Mouse (Mus musculus) hindbrain, embryonic 13.5 days (tissue): Measurements from ENCODE around the gene Chst2. TPM values are rescaled to one million over a fixed set of nuclear protein-coding genes. Genes with fewer than 3 reads are reported as not detected.

ENCODE experiments used
- ATAC-seq: fragments of 200-750 bp; cut with Nextera tagmentation; 2 replicates; pipeline ENCODE4 v1.8.0; 2017; ENCODE audit warnings: moderate TSS enrichment; ENCODE audit not compliant: low FRiP score
- H3K27ac ChIP-seq: fragments of 300-500 bp; sonication (generic); 2 replicates; pipeline ENCODE4 v1.5.1; 2015; ENCODE audit warnings: inconsistent platforms, mild to moderate bottlenecking, moderate library complexity
- H3K27me3 ChIP-seq: fragments of 300-500 bp; sonication (generic); 2 replicates; pipeline ENCODE4 v1.6.1; 2015; ENCODE audit warnings: mild to moderate bottlenecking, inconsistent platforms
- H3K36me3 ChIP-seq: fragments of 300-500 bp; sonication (generic); 2 replicates; pipeline ENCODE4 v1.6.1; 2015; ENCODE audit warnings: mild to moderate bottlenecking, inconsistent platforms
- H3K4me1 ChIP-seq: fragments of 300-500 bp; sonication (generic); replicated peaks from 2 replicates; pipeline ENCODE4 v1.6.1; 2015; ENCODE audit warnings: inconsistent platforms
- H3K4me2 ChIP-seq: fragments of 300-500 bp; sonication (generic); 2 replicates; pipeline ENCODE4 v1.6.1; 2015; ENCODE audit warnings: inconsistent platforms, mild to moderate bottlenecking, moderate library complexity
- H3K4me3 ChIP-seq: fragments of 300-500 bp; sonication (generic); 2 replicates; pipeline ENCODE4 v1.5.1; 2015; ENCODE audit warnings: mild to moderate bottlenecking, inconsistent platforms
- H3K9ac ChIP-seq: fragments of 300-500 bp; sonication (generic); 2 replicates; pipeline ENCODE4 v1.6.1; 2015; ENCODE audit warnings: mild to moderate bottlenecking, inconsistent platforms
- H3K9me3 ChIP-seq: fragments of 300-500 bp; sonication (generic); 2 replicates; pipeline ENCODE4 v1.6.1; 2016; ENCODE audit warnings: inconsistent platforms
- WGBS: fragments of 180-500 bp; shearing (Covaris S2); methylation state at CpG from one replicate; pipeline ENCODE4 v1.1.7; 2015; 5-methylcytosine and 5-hydroxymethylcytosine counted together
- polyA plus RNA-seq: library from polyadenylated mRNA; unstranded; fragments of >200 nt; fragmentation: Nextera tagmentation; extraction: Ambion mirVana; gene quantifications from 2 replicates; pipeline ENCODE4 v1.2.1, GENCODE M21; 2015

Gene Chst2
- polyA plus RNA-seq, 1 experiment from 2014 or later: 9.7 TPM

DNA sequence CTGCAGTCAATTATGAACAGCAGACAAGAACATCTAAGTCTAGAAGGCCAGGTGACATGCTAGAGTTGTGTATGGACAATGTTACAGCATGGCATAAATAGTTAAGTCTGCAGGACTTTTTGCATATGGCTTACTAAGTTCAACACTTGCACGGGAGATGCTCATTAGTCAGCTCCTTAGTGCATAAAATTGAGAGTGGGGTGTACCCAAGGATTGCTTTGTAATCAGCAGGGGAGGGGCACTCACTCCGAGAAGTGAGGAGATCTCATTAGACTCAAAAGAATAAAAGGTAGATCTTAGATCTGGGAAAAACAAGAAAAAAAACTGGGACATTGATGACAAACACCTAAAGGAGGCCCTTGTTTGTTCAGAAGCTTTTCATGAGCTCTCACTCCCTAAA lies 54.6 kb downstream of the Chst2 start:
- ATAC-seq: no peak

DNA sequence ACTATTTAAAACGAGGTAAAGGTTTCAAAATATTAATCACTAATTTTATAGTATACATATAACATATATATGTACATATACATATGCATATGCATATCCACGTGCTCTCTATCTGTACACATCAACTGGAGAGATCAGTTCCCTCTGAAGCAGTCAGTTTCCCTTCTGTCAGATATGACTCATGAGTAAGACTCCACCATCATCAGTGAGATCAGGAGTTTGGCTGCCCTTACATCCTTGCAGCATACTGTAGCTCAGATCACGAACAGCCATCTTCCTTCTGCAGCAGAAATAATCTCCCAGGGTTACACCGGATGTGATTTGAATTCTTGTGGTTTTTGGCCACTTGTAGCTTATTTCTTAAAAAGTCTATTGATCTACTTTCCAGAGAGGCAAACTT lies 56.0 kb downstream of the Chst2 start:
- no peaks in the 10 kb centered on the region for H3K27me3 ChIP-seq
- no peaks in the 10 kb centered on the region for H3K36me3 ChIP-seq
- no peak overlapping the region for H3K27ac ChIP-seq
- no peak overlapping the region for H3K4me3 ChIP-seq
- H3K4me2 ChIP-seq: no peak overlapping the region
- no peaks in the 10 kb centered on the region for H3K4me1 ChIP-seq
- H3K9me3 ChIP-seq: no peaks in the 10 kb centered on the region
- WGBS: 87% methylated on average over 4 of the region's 4 CpGs
- no peak overlapping the region for H3K9ac ChIP-seq
- no peak for ATAC-seq

More for the DNA sequence above, 54.6 kb downstream of the Chst2 start:
- Histone ChIP-seq H3K4me3 (no peak overlapping the region), H3K9me3 (no peaks in the 10 kb centered on the region), H3K4me2 (no peak overlapping the region), H3K9ac (no peak overlapping the region), H3K27ac (no peak overlapping the region), H3K4me1 (no peaks in the 10 kb centered on the region), H3K27me3 (no peaks in the 10 kb centered on the region), H3K36me3 (no peaks in the 10 kb centered on the region)
- 66% methylated on average over 2 of the region's 2 CpGs for WGBS

Other genes with a start within 250 kb of the Chst2 start
- gene U2surp, start 105.3 kb upstream of the Chst2 start, polyA plus RNA-seq: 156 and 158 TPM in 2 replicates
- 2.7 and 3.1 TPM in 2 replicates for gene Paqr9, start 152.9 kb upstream of the Chst2 start, polyA plus RNA-seq
- gene Pcolce2, start 230.9 kb upstream of the Chst2 start, polyA plus RNA-seq: 3.3 and 3.6 TPM in 2 replicates